Mouse (Mus musculus) liver, embryonic 16.5 days (tissue): Measurements from ENCODE around the gene Ankrd36. TPM values are rescaled to one million over a fixed set of nuclear protein-coding genes. Genes with fewer than 3 reads are reported as not detected.
"Not testable (repeated sequence)": the region's sequence is repeated elsewhere in the genome, so short reads cannot be mapped to it uniquely, and the experiment has no call there.

Experiments used
- ATAC-seq: fragments of 200-750 bp; cut with Nextera tagmentation; 2 replicates; pipeline ENCODE4 v1.8.0; 2017; ENCODE audit warnings: low read depth, mild to moderate bottlenecking, moderate number of reproducible peaks, moderate library complexity
- H3K27ac ChIP-seq: fragments of 300-500 bp; sonication (generic); 2 replicates; pipeline ENCODE4 v1.5.1; 2014; ENCODE audit warnings: mild to moderate bottlenecking, low read length
- H3K27me3 ChIP-seq: fragments of 300-500 bp; sonication (generic); 2 replicates; pipeline ENCODE4 v1.6.1; 2014; ENCODE audit warnings: low read depth, low read length, mixed read lengths; ENCODE audit not compliant: control insufficient read depth, insufficient read depth
- H3K36me3 ChIP-seq: fragments of 300-500 bp; sonication (generic); 2 replicates; pipeline ENCODE4 v1.6.1; 2014; ENCODE audit warnings: mild to moderate bottlenecking; ENCODE audit not compliant: control insufficient read depth, insufficient read depth
- H3K4me1 ChIP-seq: fragments of 300-500 bp; sonication (generic); 2 replicates; pipeline ENCODE4 v1.6.1; 2014; ENCODE audit warnings: low read depth, low read length, mixed read lengths; ENCODE audit not compliant: control insufficient read depth
- H3K4me2 ChIP-seq: fragments of 300-500 bp; sonication (generic); 2 replicates; pipeline ENCODE4 v1.6.1; 2014; ENCODE audit warnings: low read depth, low read length, mixed read lengths
- H3K4me3 ChIP-seq: fragments of 300-500 bp; sonication (generic); 2 replicates; pipeline ENCODE4 v1.5.1; 2014; ENCODE audit warnings: low read depth, mild to moderate bottlenecking, low read length
- H3K9ac ChIP-seq: fragments of 300-500 bp; sonication (generic); 2 replicates; pipeline ENCODE4 v1.6.1; 2014; ENCODE audit warnings: low read depth, low read length
- H3K9me3 ChIP-seq: fragments of 300-500 bp; sonication (generic); replicated peaks from 2 replicates; pipeline ENCODE4 v1.6.1; 2016; ENCODE audit warnings: low read length; ENCODE audit not compliant: control insufficient read depth
- WGBS: fragments of 180-500 bp; shearing (Covaris S2); extraction: QIAGEN DNeasy Blood & Tissue Kit; methylation state at CpG from one replicate; pipeline ENCODE4 v1.1.7; 2014; ENCODE audit not compliant: insufficient replicate concordance; 5-methylcytosine and 5-hydroxymethylcytosine counted together
- polyA plus RNA-seq: library from polyadenylated mRNA; unstranded; fragments of >200 nt; fragmentation: Nextera tagmentation; extraction: Ambion mirVana; gene quantifications from 2 replicates; pipeline ENCODE4 v1.2.1, GENCODE M21; 2015

Gene Ankrd36
- polyA plus RNA-seq, 1 experiment from 2014 or later, result 2.5 TPM

- WGBS, result 62% methylated on average over 5 of the region's 5 CpGs
- H3K4me3 ChIP-seq, result no peak overlapping the region
- no peak overlapping the region for H3K4me2 ChIP-seq
- H3K9ac ChIP-seq, result no peak overlapping the region
- no peaks in the 10 kb centered on the region for H3K27me3 ChIP-seq
- no peaks in the 10 kb centered on the region for H3K9me3 ChIP-seq
- no peak overlapping the region for H3K27ac ChIP-seq
- ATAC-seq, result no peak
- peaks cover 49% of the 10 kb centered on the region for H3K36me3 ChIP-seq
- peaks cover 3% of the 10 kb centered on the region; the same call in 1 of the 2 replicates for H3K4me1 ChIP-seq
Observed at GRCm38 (mm10) chr11:5528841-5529240, 40.6 kb upstream of the Ankrd36 start.

- Histone ChIP-seq H3K27ac (no peak overlapping the region), H3K9ac (no peak overlapping the region), H3K4me2 (no peak overlapping the region), H3K4me1 (peaks cover 2% of the 10 kb centered on the region; the same call in 1 of the 2 replicates), H3K4me3 (no peak overlapping the region), H3K36me3 (peaks cover 45% of the 10 kb centered on the region), H3K27me3 (no peaks in the 10 kb centered on the region), H3K9me3 (no peaks in the 10 kb centered on the region)
- WGBS, result 71% methylated on average over 5 of the region's 5 CpGs
- ATAC-seq, result no peak
Observed at GRCm38 (mm10) chr11:5530172-5530571, 39.3 kb upstream of the Ankrd36 start.

GRCm38 (mm10) chr11:5530717-5531116 lies 38.8 kb upstream of the Ankrd36 start:
- H3K4me1 ChIP-seq, result no peaks in the 10 kb centered on the region
- WGBS, result 46% methylated on average over 6 of the region's 6 CpGs

DNA sequence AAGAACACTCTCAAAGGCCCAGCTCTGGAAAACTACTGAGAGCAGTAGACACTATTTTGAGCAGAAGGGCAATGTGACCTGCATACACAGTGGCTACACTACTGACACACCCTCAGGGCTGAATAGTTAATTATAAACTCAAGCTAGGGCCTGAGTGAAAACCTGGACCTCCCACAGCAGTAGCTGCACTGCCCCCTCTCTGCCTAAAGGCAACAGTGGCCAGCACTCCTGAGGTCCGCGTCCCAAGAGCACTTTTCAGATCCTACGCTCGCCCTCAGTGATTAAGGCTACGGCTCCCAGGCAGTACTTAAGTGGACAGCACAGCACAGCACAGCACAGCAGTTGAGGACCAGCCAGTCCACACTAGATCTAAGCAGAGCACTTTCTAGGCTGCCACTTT lies 36.4 kb upstream of the Ankrd36 start:
- no peak overlapping the region for H3K27ac ChIP-seq
- no peak overlapping the region for H3K4me3 ChIP-seq
- no peaks in the 10 kb centered on the region for H3K9me3 ChIP-seq
- WGBS, result 80% methylated on average over 5 of the region's 5 CpGs
- peak; percentile 53; the same call in 1 of the 2 replicates for ATAC-seq
- H3K4me1 ChIP-seq, result no peaks in the 10 kb centered on the region
- no peak overlapping the region for H3K4me2 ChIP-seq
- H3K36me3 ChIP-seq, result peaks cover 38% of the 10 kb centered on the region
- no peaks in the 10 kb centered on the region for H3K27me3 ChIP-seq
- H3K9ac ChIP-seq, result no peak overlapping the region

More at GRCm38 (mm10) chr11:5530717-5531116, 38.8 kb upstream of the Ankrd36 start:
- H3K4me2 ChIP-seq, result no peak overlapping the region
- no peak overlapping the region for H3K9ac ChIP-seq
- peaks cover 39% of the 10 kb centered on the region for H3K36me3 ChIP-seq
- ATAC-seq, result no peak
- H3K4me3 ChIP-seq, result no peak overlapping the region
- H3K27ac ChIP-seq, result no peak overlapping the region
- no peaks in the 10 kb centered on the region for H3K27me3 ChIP-seq
- H3K9me3 ChIP-seq, result no peaks in the 10 kb centered on the region

DNA sequence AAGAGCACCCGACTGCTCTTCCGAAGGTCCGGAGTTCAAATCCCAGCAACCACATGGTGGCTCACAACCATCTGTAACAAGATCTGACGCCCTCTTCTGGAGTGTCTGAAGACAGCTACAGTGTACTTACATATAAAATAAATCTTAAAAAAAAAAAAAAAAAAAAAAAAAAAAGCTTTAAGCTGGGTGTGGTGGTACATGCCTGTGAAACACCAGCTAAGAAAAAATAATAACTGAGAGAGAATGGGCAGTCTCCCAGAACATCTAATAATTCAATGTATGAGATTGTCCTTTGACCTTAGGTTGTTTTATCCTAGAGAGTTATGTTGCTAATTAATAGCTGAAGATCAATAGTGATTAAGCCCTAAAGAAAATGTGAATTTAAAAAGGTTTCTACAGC lies 32.0 kb upstream of the Ankrd36 start:
- not testable (repeated sequence) for ATAC-seq, H3K9ac ChIP-seq, H3K27me3 ChIP-seq, H3K4me2 ChIP-seq, H3K27ac ChIP-seq, H3K9me3 ChIP-seq, H3K4me3 ChIP-seq
- Histone ChIP-seq H3K36me3 (peaks cover 21% of the 10 kb centered on the region), H3K4me1 (peaks cover 12% of the 10 kb centered on the region)
- WGBS, result 77% methylated on average over 4 of the region's 4 CpGs

GRCm38 (mm10) chr11:5540331-5540730 lies 29.2 kb upstream of the Ankrd36 start:
- Histone ChIP-seq H3K4me1 (peaks cover 16% of the 10 kb centered on the region), H3K9ac (peak overlapping the region; percentile 90; the same call in 1 of the 2 replicates), H3K4me2 (peak overlapping the region; percentile 86), H3K9me3 (no peaks in the 10 kb centered on the region), H3K36me3 (no peaks in the 10 kb centered on the region), H3K4me3 (peak overlapping the region; percentile 81), H3K27ac (no peak overlapping the region), H3K27me3 (no peaks in the 10 kb centered on the region)
- no peak for ATAC-seq
- 48% methylated on average over 4 of the region's 4 CpGs for WGBS

- H3K4me2 ChIP-seq, result peak overlapping the region; percentile 86
- H3K27ac ChIP-seq, result peak overlapping the region; percentile 89
- H3K9ac ChIP-seq, result peak overlapping the region; percentile 90
- WGBS, result under 1% methylated on average over 28 of the region's 28 CpGs
- H3K4me1 ChIP-seq, result peaks cover 16% of the 10 kb centered on the region
- H3K4me3 ChIP-seq, result peak overlapping the region; percentile 81
- no peaks in the 10 kb centered on the region for H3K27me3 ChIP-seq
- no peaks in the 10 kb centered on the region for H3K36me3 ChIP-seq
- H3K9me3 ChIP-seq, result no peaks in the 10 kb centered on the region
- no peak for ATAC-seq
Observed at GRCm38 (mm10) chr11:5541230-5541798, 28.2 kb upstream of the Ankrd36 start.

DNA sequence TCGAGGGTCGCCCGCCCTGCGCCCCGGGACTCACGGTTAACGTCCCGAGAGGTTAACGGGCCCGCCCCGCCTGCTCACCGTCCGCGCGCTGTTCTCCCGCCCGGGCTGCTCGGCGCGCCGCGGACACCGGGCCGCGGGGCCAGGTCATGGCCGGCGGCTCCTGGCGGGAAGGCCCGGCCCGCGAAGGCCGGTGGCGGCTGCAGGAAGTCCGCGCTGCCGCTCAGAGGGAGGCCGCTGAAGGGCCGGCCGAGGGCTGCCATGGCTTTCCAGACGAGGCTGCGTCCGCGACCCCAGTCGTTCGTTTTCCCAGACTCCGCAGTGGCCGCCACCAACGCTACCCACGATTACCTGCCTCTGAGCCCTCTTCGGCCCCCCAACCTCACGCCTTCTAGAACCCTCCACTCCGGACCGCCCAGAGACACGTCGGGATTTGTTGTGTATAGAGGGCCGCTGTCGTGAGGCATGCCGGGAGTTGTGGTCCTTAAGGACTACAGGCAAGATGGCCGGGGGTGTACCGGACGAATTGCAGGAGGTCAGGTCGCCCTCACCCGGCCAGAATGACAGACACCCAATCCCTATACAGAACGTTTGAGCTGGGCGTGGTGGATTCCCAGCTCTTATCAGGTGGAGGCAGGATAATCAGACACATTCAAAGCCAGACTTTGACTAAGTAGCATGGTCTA lies 27.5 kb upstream of the Ankrd36 start, which contains the start of gene Ccdc117:
Gene Ccdc117 (minus strand): TSS at position 389 of the 683 bp plus-strand sequence.
- Histone ChIP-seq H3K4me1 (peaks cover 16% of the 10 kb centered on the region), H3K4me2 (peak within 1 kb of the TSS; percentile 86), H3K4me3 (peak within 1 kb of the TSS; percentile 81), H3K9ac (peak within 1 kb of the TSS; percentile 90), H3K9me3 (no peaks in the 10 kb centered on the region), H3K36me3 (no peaks in the 10 kb centered on the region), H3K27me3 (no peaks in the 10 kb centered on the region), H3K27ac (peak within 1 kb of the TSS; percentile 89)
- ATAC-seq, result peak; percentile 97
- WGBS, result under 1% methylated on average over 60 of the region's 65 CpGs
